Comparison of ENCODE assay signal across 8 mouse cellular contexts in genomic region chr7:67487889-67488411, GRCm38 (mm10).
DNase-seq lines count a peak whose midpoint lies in the region; ATAC-seq and TF ChIP-seq lines count a peak whose summit lies in the region.

No protein-coding gene starts in this region.

- TF ChIP-seq POLR2A in lung, adult 2 months (IDR thresholded peaks at IDR 0.05; ENCODE audit: borderline replicate concordance, extremely low read depth, low read depth, low read length): no peak

- H3K4me3 ChIP-seq in lung, adult 2 months (replicated peaks; ENCODE audit: extremely low read depth, low read depth, low read length): no peak overlapping the region
- no peak overlapping the region for H3K4me3 ChIP-seq in hindbrain, embryonic 16.5 days (ENCODE audit: low read length)
- no peak overlapping the region for H3K4me3 ChIP-seq in limb, embryonic 10.5 days
- H3K4me3 ChIP-seq in liver, embryonic 12.5 days: no peak overlapping the region
- H3K4me3 ChIP-seq in forebrain, embryonic 12.5 days (replicated peaks): no peak overlapping the region

- H3K27me3 ChIP-seq in hindbrain, embryonic 16.5 days (replicated peaks; ENCODE audit: control insufficient read depth, insufficient read depth, low read length): no peaks in the 10 kb centered on the region
- H3K27me3 ChIP-seq in limb, embryonic 10.5 days (ENCODE audit: low read depth, poor library complexity, severe bottlenecking): 0 out of 2 replicates have a peak, but pooled peaks cover 3% of the 10 kb centered on the region
- H3K27me3 ChIP-seq in liver, embryonic 12.5 days (replicated peaks): no peaks in the 10 kb centered on the region; the same call in 1 of the 2 replicates
- no peaks in the 10 kb centered on the region for H3K27me3 ChIP-seq in forebrain, embryonic 12.5 days

- no peak overlapping the region; the same call in 1 of the 2 replicates for H3K27ac ChIP-seq in hindbrain, embryonic 16.5 days (ENCODE audit: low read depth, low read length)
- H3K27ac ChIP-seq in limb, embryonic 10.5 days: no peak overlapping the region
- H3K27ac ChIP-seq in liver, embryonic 12.5 days: no peak overlapping the region
- no peak overlapping the region for H3K27ac ChIP-seq in forebrain, embryonic 12.5 days

- H3K4me2 ChIP-seq in hindbrain, embryonic 16.5 days (ENCODE audit: low read length): no peak overlapping the region
- H3K4me2 ChIP-seq in liver, embryonic 12.5 days: no peak overlapping the region
- H3K4me2 ChIP-seq in forebrain, embryonic 12.5 days: no peak overlapping the region

- no peak for TF ChIP-seq CTCF in lung, adult 2 months (IDR thresholded peaks at IDR 0.05; ENCODE audit: insufficient read depth, low read length)

- ATAC-seq in hindbrain, embryonic 16.5 days: peak; percentile 81
- no peak for ATAC-seq in liver, embryonic 12.5 days
- no peak for ATAC-seq in forebrain, embryonic 12.5 days (ENCODE audit: low FRiP score)

- peak; percentile 26 for DNase-seq in lung, postnatal 14 days
- no peak for DNase-seq in lung, adult 2 months
- peak; percentile 80 for DNase-seq in adrenal gland, postnatal 36 days
- DNase-seq in fibroblast of lung, adult 2 months (ENCODE audit: low read depth): peak; percentile 54
- DNase-seq in limb, embryonic 10.5 days (ENCODE audit: low spot score): no peak

- no peaks in the 10 kb centered on the region for H3K9me3 ChIP-seq in hindbrain, embryonic 16.5 days (ENCODE audit: control insufficient read depth, low read length)
- H3K9me3 ChIP-seq in limb, embryonic 10.5 days (replicated peaks): no peaks in the 10 kb centered on the region
- no peaks in the 10 kb centered on the region for H3K9me3 ChIP-seq in liver, embryonic 12.5 days (replicated peaks)
- no peaks in the 10 kb centered on the region for H3K9me3 ChIP-seq in forebrain, embryonic 12.5 days

- H3K9ac ChIP-seq in hindbrain, embryonic 16.5 days (ENCODE audit: low read depth, low read length): no peak overlapping the region
- no peak overlapping the region for H3K9ac ChIP-seq in liver, embryonic 12.5 days
- H3K9ac ChIP-seq in forebrain, embryonic 12.5 days: no peak overlapping the region

- no peaks in the 10 kb centered on the region for H3K4me1 ChIP-seq in lung, adult 2 months (ENCODE audit: control insufficient read depth, insufficient read depth, low read length)
- H3K4me1 ChIP-seq in hindbrain, embryonic 16.5 days (ENCODE audit: control insufficient read depth, insufficient read depth, low read depth, low read length): peaks cover 8% of the 10 kb centered on the region
- H3K4me1 ChIP-seq in limb, embryonic 10.5 days: peaks cover 22% of the 10 kb centered on the region
- H3K4me1 ChIP-seq in liver, embryonic 12.5 days: no peaks in the 10 kb centered on the region
- H3K4me1 ChIP-seq in forebrain, embryonic 12.5 days: no peaks in the 10 kb centered on the region; the same call in 1 of the 2 replicates

- 72% methylated on average over 10 of the region's 10 CpGs for WGBS in lung, adult 2 months
- WGBS in hindbrain, embryonic 16.5 days: 70% methylated on average over 10 of the region's 10 CpGs
- WGBS in limb, embryonic 10.5 days: 87% methylated on average over 10 of the region's 10 CpGs
- WGBS in liver, embryonic 12.5 days (ENCODE audit: insufficient replicate concordance): 71% methylated on average over 10 of the region's 10 CpGs
- WGBS in forebrain, embryonic 12.5 days: 80% methylated on average over 10 of the region's 10 CpGs

- H3K36me3 ChIP-seq in hindbrain, embryonic 16.5 days (ENCODE audit: control insufficient read depth, insufficient read depth, low read length): no peaks in the 10 kb centered on the region
- no peaks in the 10 kb centered on the region for H3K36me3 ChIP-seq in limb, embryonic 10.5 days
- H3K36me3 ChIP-seq in liver, embryonic 12.5 days: no peaks in the 10 kb centered on the region
- no peaks in the 10 kb centered on the region for H3K36me3 ChIP-seq in forebrain, embryonic 12.5 days (replicated peaks)

Comparison
In these comparisons a context has a peak if more than half of its experiments do, and no peak if none do; other contexts are left out.
1. DNase-seq: peak in lung, postnatal 14 days (single experiment), adrenal gland, postnatal 36 days (2 of 2) and fibroblast of lung, adult 2 months (single experiment); none in lung, adult 2 months (single experiment) and limb, embryonic 10.5 days (single experiment).